ENCODE assay signal across 8 mouse cellular contexts in the genomic region with DNA sequence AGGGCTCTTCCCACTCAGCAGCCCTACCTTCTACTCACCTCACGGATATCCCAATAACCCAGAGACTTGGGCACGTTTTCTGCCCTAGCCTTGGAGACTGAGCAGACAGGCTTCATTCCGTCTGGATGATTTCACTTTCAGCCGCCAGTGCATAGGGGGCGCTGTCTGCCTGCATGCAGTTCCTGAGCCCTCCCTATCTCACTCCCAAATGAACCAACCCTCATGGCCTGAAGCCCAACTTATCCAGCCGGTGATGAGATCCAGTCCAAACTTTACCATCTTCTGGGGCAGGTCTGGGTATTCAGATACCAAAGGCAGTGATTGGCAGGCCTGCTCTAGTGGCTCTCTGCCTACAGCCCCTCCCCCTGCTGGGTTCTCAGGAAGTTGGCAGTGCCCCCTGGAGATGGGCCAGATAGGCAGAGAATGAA. TPM values are rescaled to one million over a fixed set of nuclear protein-coding genes. Genes with fewer than 3 reads are reported as not detected.
DNase-seq lines count a peak whose midpoint lies in the region; ATAC-seq and TF ChIP-seq lines count a peak whose summit lies in the region.

No protein-coding gene starts in this region.

- peaks cover 3% of the 10 kb centered on the region for H3K4me1 ChIP-seq in ES-Bruce4 (ENCODE audit: control insufficient read depth, insufficient read depth, low read length)
- H3K4me1 ChIP-seq in embryonic facial prominence, embryonic 11.5 days (ENCODE audit: control insufficient read depth, insufficient read depth, low read length) = no peaks in the 10 kb centered on the region
- 0 out of 2 replicates have a peak, but pooled peaks cover 3% of the 10 kb centered on the region for H3K4me1 ChIP-seq in heart, postnatal 0 days (ENCODE audit: control insufficient read depth, insufficient read depth)
- 0 out of 2 replicates have a peak, but pooled peaks cover 5% of the 10 kb centered on the region for H3K4me1 ChIP-seq in lung, embryonic 15.5 days

- no peak; the same call in 1 of the 2 replicates for ATAC-seq in embryonic facial prominence, embryonic 11.5 days (replicated peaks; ENCODE audit: insufficient number of reproducible peaks, low FRiP score, low TSS enrichment, low read depth)
- ATAC-seq in heart, postnatal 0 days (ENCODE audit: insufficient read depth, low read depth) = peak; percentile 83
- peak; percentile 79 for ATAC-seq in lung, embryonic 15.5 days (ENCODE audit: borderline replicate concordance, extremely low read depth, low FRiP score, low TSS enrichment)

- TF ChIP-seq CTCF in ES-Bruce4 (IDR thresholded peaks at IDR 0.05; ENCODE audit: low read depth, low read length) = peak; percentile 98
- TF ChIP-seq CTCF in heart, postnatal 0 days (IDR thresholded peaks at IDR 0.05; ENCODE audit: low read depth) = peak; percentile 76

- DNase-seq in adrenal gland, postnatal 10 days = peak; percentile 89
- DNase-seq in embryonic facial prominence, embryonic 11.5 days (ENCODE audit: low spot score) = peak; percentile 43
- DNase-seq in heart, postnatal 0 days (ENCODE audit: low spot score) = peak; percentile 69
- peak; percentile 72 to 90 for DNase-seq in kidney, postnatal 36 days
- peak; percentile 29 for DNase-seq in ovary, postnatal 10 days (ENCODE audit: low spot score)
- DNase-seq in urinary bladder, postnatal 25 days (ENCODE audit: low spot score) = peak; percentile 74

- TF ChIP-seq EP300 in ES-Bruce4 (IDR thresholded peaks at IDR 0.05; ENCODE audit: insufficient read depth, low read depth, low read length) = peak; percentile 66; the same call in 1 of the 2 replicates
- no peak for TF ChIP-seq EP300 in heart, postnatal 0 days (IDR thresholded peaks at IDR 0.05; ENCODE audit: low read depth)

- H3K4me3 ChIP-seq in ES-Bruce4 (ENCODE audit: low read depth, low read length) = peak overlapping the region; percentile 38; the same call in 1 of the 2 replicates
- no peak overlapping the region for H3K4me3 ChIP-seq in embryonic facial prominence, embryonic 11.5 days (ENCODE audit: low read depth, low read length)
- H3K4me3 ChIP-seq in heart, postnatal 0 days (ENCODE audit: low read depth, low read length) = no peak overlapping the region
- no peak overlapping the region for H3K4me3 ChIP-seq in lung, embryonic 15.5 days

- no peaks in the 10 kb centered on the region for H3K36me3 ChIP-seq in ES-Bruce4 (ENCODE audit: control insufficient read depth, insufficient read depth, low read length, poor library complexity, severe bottlenecking)
- no peaks in the 10 kb centered on the region for H3K36me3 ChIP-seq in embryonic facial prominence, embryonic 11.5 days (replicated peaks; ENCODE audit: control insufficient read depth, insufficient read depth, low read depth, low read length)
- no peaks in the 10 kb centered on the region for H3K36me3 ChIP-seq in heart, postnatal 0 days (replicated peaks; ENCODE audit: control insufficient read depth, insufficient read depth, low read length)
- no peaks in the 10 kb centered on the region for H3K36me3 ChIP-seq in lung, embryonic 15.5 days

- no peak for TF ChIP-seq POLR2A in ES-Bruce4 (IDR thresholded peaks at IDR 0.05; ENCODE audit: insufficient read depth, low read length)

- H3K9ac ChIP-seq in ES-Bruce4 (ENCODE audit: low read depth, poor library complexity, severe bottlenecking) = no peak overlapping the region
- H3K9ac ChIP-seq in embryonic facial prominence, embryonic 11.5 days (replicated peaks; ENCODE audit: low read length) = no peak overlapping the region
- H3K9ac ChIP-seq in heart, postnatal 0 days (replicated peaks; ENCODE audit: low read depth, low read length) = no peak overlapping the region
- H3K9ac ChIP-seq in lung, embryonic 15.5 days = no peak overlapping the region

- H3K9me3 ChIP-seq in ES-Bruce4 (replicated peaks; ENCODE audit: control insufficient read depth, insufficient read depth, low read length, poor library complexity, severe bottlenecking) = no peaks in the 10 kb centered on the region
- no peaks in the 10 kb centered on the region for H3K9me3 ChIP-seq in embryonic facial prominence, embryonic 11.5 days (replicated peaks; ENCODE audit: control insufficient read depth, low read length)
- no peaks in the 10 kb centered on the region for H3K9me3 ChIP-seq in heart, postnatal 0 days (replicated peaks; ENCODE audit: control insufficient read depth, low read length)
- H3K9me3 ChIP-seq in lung, embryonic 15.5 days = no peaks in the 10 kb centered on the region

- 26% methylated on average over 6 of the region's 6 CpGs for WGBS in embryonic facial prominence, embryonic 11.5 days
- WGBS in heart, postnatal 0 days = 15% methylated on average over 6 of the region's 6 CpGs
- 20% methylated on average over 6 of the region's 6 CpGs for WGBS in lung, embryonic 15.5 days

- no peaks in the 10 kb centered on the region for H3K27me3 ChIP-seq in ES-Bruce4 (ENCODE audit: control insufficient read depth, insufficient read depth, low read length, poor library complexity, severe bottlenecking)
- no peaks in the 10 kb centered on the region for H3K27me3 ChIP-seq in embryonic facial prominence, embryonic 11.5 days (ENCODE audit: control insufficient read depth, insufficient read depth, low read length)
- H3K27me3 ChIP-seq in heart, postnatal 0 days (ENCODE audit: control insufficient read depth, insufficient read depth, low read length) = no peaks in the 10 kb centered on the region
- H3K27me3 ChIP-seq in lung, embryonic 15.5 days = no peaks in the 10 kb centered on the region

- no peak overlapping the region for H3K27ac ChIP-seq in ES-Bruce4 (ENCODE audit: insufficient read depth, low read length)
- no peak overlapping the region for H3K27ac ChIP-seq in embryonic facial prominence, embryonic 11.5 days (replicated peaks; ENCODE audit: low read depth, low read length)
- H3K27ac ChIP-seq in heart, postnatal 0 days (ENCODE audit: low read depth) = no peak overlapping the region
- H3K27ac ChIP-seq in lung, embryonic 15.5 days = no peak overlapping the region

- H3K4me2 ChIP-seq in embryonic facial prominence, embryonic 11.5 days (ENCODE audit: low read depth, low read length) = no peak overlapping the region
- no peak overlapping the region for H3K4me2 ChIP-seq in heart, postnatal 0 days (ENCODE audit: low read depth, low read length)
- no peak overlapping the region for H3K4me2 ChIP-seq in lung, embryonic 15.5 days

RNA-seq across cellular contexts. Expression of a gene that starts 9.8 kb away (rescaled TPM):
- 27.1 and 27.8 TPM in 2 replicates for polyA plus RNA-seq in ES-Bruce4 (2011; ENCODE audit: insufficient read depth, insufficient read length, low read depth, missing spikeins)
- total RNA-seq in adrenal gland, postnatal 10 days (2021) = 1 to 10 TPM; 3.9 to 5.6 TPM
- 11.7 and 12.6 TPM in 2 replicates for polyA plus RNA-seq in embryonic facial prominence, embryonic 11.5 days (2014; fragmentation: Nextera tagmentation; extraction: Ambion mirVana)
- total RNA-seq in heart, postnatal 0 days (2014; rRNA removed; ENCODE audit: low replicate concordance) = 17.9 and 20.3 TPM in 2 replicates
- polyA plus RNA-seq in heart, postnatal 0 days (2015; fragmentation: Nextera tagmentation; extraction: Ambion mirVana) = 11.5 and 12.9 TPM in 2 replicates
- 3.2 and 4.9 TPM in 2 replicates for polyA plus RNA-seq in lung, embryonic 15.5 days (2015; fragmentation: Nextera tagmentation; extraction: Ambion mirVana)

RNA-seq across cellular contexts. Expression of a gene that starts 15.7 kb away (rescaled TPM):
- 24.6 and 31.6 TPM in 2 replicates for polyA plus RNA-seq in ES-Bruce4 (2011; ENCODE audit: insufficient read depth, insufficient read length, low read depth, missing spikeins)
- under 1 TPM; 0.39 to 0.51 TPM for total RNA-seq in adrenal gland, postnatal 10 days (2021)
- not detected in 2 replicates for polyA plus RNA-seq in embryonic facial prominence, embryonic 11.5 days (2014; fragmentation: Nextera tagmentation; extraction: Ambion mirVana)
- total RNA-seq in heart, postnatal 0 days (2014; rRNA removed; ENCODE audit: low replicate concordance) = not detected in 2 replicates
- not detected in 2 replicates for polyA plus RNA-seq in heart, postnatal 0 days (2015; fragmentation: Nextera tagmentation; extraction: Ambion mirVana)
- polyA plus RNA-seq in lung, embryonic 15.5 days (2015; fragmentation: Nextera tagmentation; extraction: Ambion mirVana) = 0.13 and 0.22 TPM in 2 replicates

RNA-seq across cellular contexts. Expression of a gene that starts 21.7 kb away (rescaled TPM):
- polyA plus RNA-seq in ES-Bruce4 (2011; ENCODE audit: insufficient read depth, insufficient read length, low read depth, missing spikeins) = 4.4 and 4.6 TPM in 2 replicates
- 10 to 100 TPM; 43.1 to 44.0 TPM for total RNA-seq in adrenal gland, postnatal 10 days (2021)
- polyA plus RNA-seq in embryonic facial prominence, embryonic 11.5 days (2014; fragmentation: Nextera tagmentation; extraction: Ambion mirVana) = 42.0 and 47.1 TPM in 2 replicates
- total RNA-seq in heart, postnatal 0 days (2014; rRNA removed; ENCODE audit: low replicate concordance) = 51.2 and 62.3 TPM in 2 replicates
- polyA plus RNA-seq in heart, postnatal 0 days (2015; fragmentation: Nextera tagmentation; extraction: Ambion mirVana) = 33.3 and 35.0 TPM in 2 replicates
- polyA plus RNA-seq in lung, embryonic 15.5 days (2015; fragmentation: Nextera tagmentation; extraction: Ambion mirVana) = 12.2 and 12.7 TPM in 2 replicates

RNA-seq across cellular contexts. Expression of a gene that starts 32.9 kb away (rescaled TPM):
- 74.8 and 77.0 TPM in 2 replicates for polyA plus RNA-seq in ES-Bruce4 (2011; ENCODE audit: insufficient read depth, insufficient read length, low read depth, missing spikeins)
- total RNA-seq in adrenal gland, postnatal 10 days (2021) = 100 to 1,000 TPM in 1 of 2 experiments, 10 to 100 TPM in 1; 95.5 to 101 TPM
- polyA plus RNA-seq in embryonic facial prominence, embryonic 11.5 days (2014; fragmentation: Nextera tagmentation; extraction: Ambion mirVana) = 29.7 TPM in 2 replicates
- total RNA-seq in heart, postnatal 0 days (2014; rRNA removed; ENCODE audit: low replicate concordance) = 69.6 and 95.4 TPM in 2 replicates
- polyA plus RNA-seq in heart, postnatal 0 days (2015; fragmentation: Nextera tagmentation; extraction: Ambion mirVana) = 94.2 and 97.9 TPM in 2 replicates
- polyA plus RNA-seq in lung, embryonic 15.5 days (2015; fragmentation: Nextera tagmentation; extraction: Ambion mirVana) = 138 and 145 TPM in 2 replicates

RNA-seq across cellular contexts. Expression of a gene that starts 57.7 kb away (rescaled TPM):
- polyA plus RNA-seq in ES-Bruce4 (2011; ENCODE audit: insufficient read depth, insufficient read length, low read depth, missing spikeins) = 21.3 and 22.2 TPM in 2 replicates
- total RNA-seq in adrenal gland, postnatal 10 days (2021) = 10 to 100 TPM; 30.1 to 32.3 TPM
- polyA plus RNA-seq in embryonic facial prominence, embryonic 11.5 days (2014; fragmentation: Nextera tagmentation; extraction: Ambion mirVana) = 272 and 278 TPM in 2 replicates
- 81.9 and 98.4 TPM in 2 replicates for total RNA-seq in heart, postnatal 0 days (2014; rRNA removed; ENCODE audit: low replicate concordance)
- polyA plus RNA-seq in heart, postnatal 0 days (2015; fragmentation: Nextera tagmentation; extraction: Ambion mirVana) = 132 and 138 TPM in 2 replicates
- 116 and 127 TPM in 2 replicates for polyA plus RNA-seq in lung, embryonic 15.5 days (2015; fragmentation: Nextera tagmentation; extraction: Ambion mirVana)

Comparison
In these comparisons a context has a peak if more than half of its experiments do, and no peak if none do; other contexts are left out.
1. DNase-seq: peak in every context shown above with its lines; median percentile 89 in adrenal gland, postnatal 10 days; 81 in kidney, postnatal 36 days; 74 in urinary bladder, postnatal 25 days; 69 in heart, postnatal 0 days; 43 in embryonic facial prominence, embryonic 11.5 days; 29 in ovary, postnatal 10 days.
2. RNA of a gene that starts 15.7 kb away (polyA plus RNA-seq): 24.6 to 31.6 TPM in ES-Bruce4; 0.13 to 0.22 TPM in lung, embryonic 15.5 days, not detected in heart, postnatal 0 days and not detected in embryonic facial prominence, embryonic 11.5 days; every median in the first group is over 10 times any median in the second.